Mouse (Mus musculus) liver, adult 2 months (tissue): ENCODE results near the gene Slc22a23.

Source experiments
- CTCF ChIP-seq: fragments of 200-500 bp; IDR thresholded peaks from 2 replicates; pipeline ENCODE4 v1.5.1; 2011; ENCODE audit warnings: low read depth, low read length, control low read depth
- POLR2A ChIP-seq: fragments of 200-500 bp; IDR thresholded peaks from 2 replicates; pipeline ENCODE4 v1.6.1; 2011; ENCODE audit warnings: low read length, control low read depth; ENCODE audit not compliant: insufficient read depth; ENCODE audit errors: extremely low read depth

DNA sequence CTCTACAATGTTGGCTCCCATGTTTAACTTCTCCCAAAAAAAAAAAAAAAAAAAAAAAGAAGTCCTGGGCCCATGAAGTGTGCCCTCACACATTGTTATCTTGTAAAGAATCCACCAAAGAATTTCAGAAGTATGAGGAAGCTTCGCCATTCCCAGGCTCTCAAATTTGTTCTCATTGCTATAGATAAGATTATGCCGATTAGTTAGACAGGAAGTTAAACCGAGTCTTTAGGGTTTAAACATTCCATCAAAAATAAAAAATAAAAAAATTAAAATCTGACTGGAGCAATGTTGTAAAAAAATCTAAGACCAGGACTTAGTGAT lies 36.4 kb downstream of the Slc22a23 start:
- TF ChIP-seq POLR2A (no peak), CTCF (no peak)
